Mouse (Mus musculus): ENCODE measurements around the gene Gm38119.

GRCm38 (mm10) chr3:92715122-92715521, 23.8 kb downstream of the Gm38119 start:
- TF ChIP-seq CTCF (IDR thresholded peaks at IDR 0.05; ENCODE audit: low read depth) (peak; percentile 26; the same call in 1 of the 2 replicates), EP300 (IDR thresholded peaks at IDR 0.05; ENCODE audit: low read depth) (no peak)
